24 mouse cellular contexts compared by ENCODE assay signal in genomic region chr6:48224206-48224605, GRCm38 (mm10).
DNase-seq lines count a peak whose midpoint lies in the region; ATAC-seq and TF ChIP-seq lines count a peak whose summit lies in the region.
"Had no signal": no experiment of that assay in that cellular context is flagged by ENCODE, and none has a peak within 500 bp of the region (broad histone marks: within the 10 kb centered on the region; RNA-seq: fewer than 3 reads in every experiment).

No protein-coding gene starts in this region.

- in situ Hi-C loops in CH12.LX (cut with MboI; ENCODE audit: low pct_ligation_motif_present, low pct_unique_long_range_greater_than_20kb, low sequenced_read_pairs) = no loop called here

- H3K27me3 ChIP-seq in CH12.LX (replicated peaks) = no peaks in the 10 kb centered on the region
- H3K27me3 ChIP-seq in MEL (ENCODE audit: control insufficient read depth in 1 of 2, insufficient read depth in 2 of 2, low read length in 2 of 2) = no peaks in the 10 kb centered on the region
- H3K27me3 ChIP-seq in hindbrain, embryonic 14.5 days (ENCODE audit: control insufficient read depth, insufficient read depth, low read length) = no peaks in the 10 kb centered on the region

- no peak overlapping the region for H3K4me2 ChIP-seq in CH12.LX (ENCODE audit: insufficient read depth, low read depth, poor library complexity, severe bottlenecking)
- no peak overlapping the region for H3K4me2 ChIP-seq in hindbrain, embryonic 14.5 days (replicated peaks)

- dilution Hi-C loops in CH12.LX (cut with MboI; ENCODE audit: extremely low pct_ligation_motif_present, extremely low pct_unique_long_range_greater_than_20kb, low sequenced_read_pairs) = no loop called here

- peak; percentile 0 for DNase-seq in testis, postnatal 14 days (ENCODE audit: low spot score)
- no peak for DNase-seq in testis, postnatal 10 days (ENCODE audit: low spot score)
- DNase-seq in 3T3-L1 (ENCODE audit: low read depth, low spot score) (peak; percentile 48), CH12.LX (ENCODE audit: extremely low read depth) (no peak), MEL (ENCODE audit: low read depth, low spot score) (peak; percentile 2)
- no peak for DNase-seq in cerebellum, postnatal 10 days
- no peak for DNase-seq in hindbrain, embryonic 14.5 days (ENCODE audit: low spot score)
- DNase-seq in adrenal gland, adult 8-10 months = no peak
- DNase-seq: adrenal gland, adult 2 months; adrenal gland, postnatal 10 days; adrenal gland, postnatal 14 days; adrenal gland, postnatal 25 days; adrenal gland, postnatal 36 days; B cell, adult 2 months; cerebellum, adult 11 months; cerebellum, adult 11-12 months; cerebellum, adult 18-20 months; cerebellum, adult 2 months; cerebellum, adult 8-10 months; cerebellum, adult 9-10 months had no signal

- no peak for TF ChIP-seq EP300 in CH12.LX (IDR thresholded peaks at IDR 0.05; ENCODE audit: low read length)
- no peak for TF ChIP-seq EP300 in MEL (IDR thresholded peaks at IDR 0.05; ENCODE audit: low read depth in 1 of 2, low read length in 2 of 2)

- H3K79me2 ChIP-seq in CH12.LX (replicated peaks; ENCODE audit: control insufficient read depth, extremely low read depth, insufficient read depth, poor library complexity, severe bottlenecking) (no peaks in the 10 kb centered on the region), MEL (ENCODE audit: control insufficient read depth, insufficient read depth, low read length, poor library complexity) (no peaks in the 10 kb centered on the region)

- TF ChIP-seq POLR2A in CH12.LX (IDR thresholded peaks at IDR 0.05; ENCODE audit: low read depth, low read length) (no peak), MEL (IDR thresholded peaks at IDR 0.05; ENCODE audit: control insufficient read depth in 1 of 2, insufficient read depth in 1 of 2, low read depth in 1 of 2, low read length in 2 of 2, poor library complexity in 1 of 2) (no peak)

- no peak overlapping the region for H3K4me3 ChIP-seq in CH12.LX (replicated peaks in 1 of 3; ENCODE audit: low read depth in 2 of 3, low read length in 2 of 3, poor library complexity in 1 of 3)
- no peak overlapping the region for H3K4me3 ChIP-seq in MEL (ENCODE audit: control insufficient read depth in 1 of 2, insufficient read depth in 1 of 2, low read depth in 2 of 2, low read length in 2 of 2)
- H3K4me3 ChIP-seq in hindbrain, embryonic 14.5 days (replicated peaks; ENCODE audit: low read length) = no peak overlapping the region

- H3K9ac ChIP-seq in CH12.LX (ENCODE audit: insufficient read depth, low read depth) = no peak overlapping the region
- H3K9ac ChIP-seq in MEL (ENCODE audit: control insufficient read depth, low read depth, low read length, poor library complexity, severe bottlenecking) = no peak overlapping the region
- no peak overlapping the region for H3K9ac ChIP-seq in hindbrain, embryonic 14.5 days

- no peak for ATAC-seq in hindbrain, embryonic 14.5 days (ENCODE audit: low FRiP score)
- ATAC-seq: activated CD4-positive, CD25-positive, alpha-beta regulatory T cell, adult 4 months; CD4-positive, CD25-positive, alpha-beta regulatory T cell, adult 4 months; Patski had no signal

- TF ChIP-seq CTCF in CH12.LX (conservative IDR thresholded peaks at IDR 0.05 in 1 of 2, IDR thresholded peaks at IDR 0.05 in 1 of 2; ENCODE audit: low read depth in 2 of 2, low read length in 2 of 2) (no peak), MEL (IDR thresholded peaks at IDR 0.05 in 2 of 3, conservative IDR thresholded peaks at IDR 0.05 in 1 of 3; ENCODE audit: control insufficient read depth in 1 of 3, insufficient read depth in 1 of 3, low read depth in 2 of 3, low read length in 3 of 3, poor library complexity in 1 of 3, severe bottlenecking in 1 of 3) (no peak)

- WGBS in hindbrain, embryonic 14.5 days = 91% methylated on average over 4 of the region's 4 CpGs

- H3K27ac ChIP-seq in CH12.LX (ENCODE audit: insufficient read depth, low read depth) (no peak overlapping the region), MEL (ENCODE audit: control insufficient read depth, low read depth, low read length) (no peak overlapping the region)
- no peak overlapping the region for H3K27ac ChIP-seq in hindbrain, embryonic 14.5 days

- no peaks in the 10 kb centered on the region for H3K36me3 ChIP-seq in CH12.LX (replicated peaks in 1 of 2; ENCODE audit: control insufficient read depth in 1 of 2, insufficient read depth in 1 of 2, low read length in 1 of 2)
- no peaks in the 10 kb centered on the region for H3K36me3 ChIP-seq in MEL (ENCODE audit: control insufficient read depth in 1 of 2, insufficient read depth in 2 of 2, low read length in 2 of 2)
- no peaks in the 10 kb centered on the region for H3K36me3 ChIP-seq in hindbrain, embryonic 14.5 days (replicated peaks; ENCODE audit: control insufficient read depth, insufficient read depth)
- H3K36me3 ChIP-seq: G1E had no signal

- TF ChIP-seq RAD21 in CH12.LX (IDR thresholded peaks at IDR 0.05; ENCODE audit: low read depth, low read length) (no peak), MEL (IDR thresholded peaks at IDR 0.05; ENCODE audit: low read depth, low read length) (no peak)

- H3K4me1 ChIP-seq in CH12.LX (ENCODE audit: control insufficient read depth in 1 of 2, insufficient read depth in 2 of 2) (no peaks in the 10 kb centered on the region), MEL (ENCODE audit: control insufficient read depth in 1 of 2, insufficient read depth in 2 of 2, low read length in 2 of 2) (peaks cover 0 to 4% of the 10 kb centered on the region in 2 experiments; a peak in 1 of 4 replicates)
- no peaks in the 10 kb centered on the region for H3K4me1 ChIP-seq in hindbrain, embryonic 14.5 days (replicated peaks; ENCODE audit: control insufficient read depth, insufficient read depth, low read length)

- H3K9me3 ChIP-seq in CH12.LX (replicated peaks; ENCODE audit: low read length) (no peaks in the 10 kb centered on the region), MEL (replicated peaks; ENCODE audit: insufficient read depth, low read length) (no peaks in the 10 kb centered on the region)
- no peaks in the 10 kb centered on the region for H3K9me3 ChIP-seq in hindbrain, embryonic 14.5 days (ENCODE audit: control insufficient read depth, low read length)
- H3K9me3 ChIP-seq: G1E had no signal

TF ChIP-seq in CH12.LX, 34 proteins besides CTCF, POLR2A, EP300 and RAD21:
- no peak for TF ChIP-seq ZNF384 (IDR thresholded peaks at IDR 0.05; ENCODE audit: low read depth, low read length)
- TF ChIP-seq TBP (conservative IDR thresholded peaks at IDR 0.05; ENCODE audit: low read depth, low read length) = peak; percentile 88
TF ChIP-seq in CH12.LX: peak in this region for 1.

TF ChIP-seq in MEL, 35 proteins besides CTCF, POLR2A, EP300 and RAD21:
- TF ChIP-seq TBP (IDR thresholded peaks at IDR 0.05; ENCODE audit: low read depth, low read length) = peak; percentile 96
- TF ChIP-seq CHD2 (IDR thresholded peaks at IDR 0.05; ENCODE audit: low read length) = no peak
- TF ChIP-seq MAX (IDR thresholded peaks at IDR 0.05; ENCODE audit: low read length) = no peak
- no peak for TF ChIP-seq NELFE (IDR thresholded peaks at IDR 0.05; ENCODE audit: low read depth, low read length)

Comparison
In these comparisons a context has a peak if more than half of its experiments do, and no peak if none do; other contexts are left out.
1. DNase-seq: peak in testis, postnatal 14 days (single experiment), 3T3-L1 (single experiment) and MEL (single experiment); none in testis, postnatal 10 days (single experiment), CH12.LX (single experiment), cerebellum, postnatal 10 days (0 of 2), hindbrain, embryonic 14.5 days (single experiment) and adrenal gland, adult 8-10 months (single experiment).